Mouse (Mus musculus): ENCODE results near the gene Hpcal4. TPM values are rescaled to one million over a fixed set of nuclear protein-coding genes. Genes with fewer than 3 reads are reported as not detected.
A peak's percentile ranks its signal among the peaks of the same experiment; 100 is the strongest.

The Hpcal4 gene
- polyA plus RNA-seq, 1 experiment from 2014 or later = not detected

GRCm38 (mm10) chr4:123202094-123202420 lies 19.0 kb downstream of the Hpcal4 start:
- no peak for TF ChIP-seq CTCF (IDR thresholded peaks at IDR 0.05)
- no peak for ATAC-seq
- in situ Hi-C loops (cut with MboI; ENCODE audit: low pct_unique_long_range_greater_than_20kb) = no loop called here
- ChIA-PET CTCF (interaction anchor here (1.4 kb wide), 1 partner anchor 21 kb away, joined by 3 read pairs; no protein-coding TSS in a partner anchor), POLR2A (no interaction called here)
- DNase-seq (ENCODE audit: low read depth, low spot score) = no peak
- H3K27me3 ChIP-seq = peaks cover 34% of the 10 kb centered on the region

- POLR2A ChIA-PET = no interaction called here
- CTCF ChIA-PET = no interaction called here
- in situ Hi-C loops (cut with MboI; ENCODE audit: low pct_unique_long_range_greater_than_20kb) = no loop called here
- ATAC-seq (no peak), DNase-seq (ENCODE audit: low read depth, low spot score) (no peak)
- TF ChIP-seq CTCF (IDR thresholded peaks at IDR 0.05) = no peak
- peaks cover 16% of the 10 kb centered on the region for H3K27me3 ChIP-seq
These were observed 24.3 kb downstream of the Hpcal4 start for GRCm38 (mm10) chr4:123207337-123207736.

- ATAC-seq = no peak
- POLR2A ChIA-PET = no interaction called here
- no peak for DNase-seq (ENCODE audit: low read depth, low spot score)
- in situ Hi-C loops (cut with MboI; ENCODE audit: low pct_unique_long_range_greater_than_20kb) = no loop called here
- H3K27me3 ChIP-seq = peaks cover 10% of the 10 kb centered on the region
- no peak for TF ChIP-seq CTCF (IDR thresholded peaks at IDR 0.05)
- CTCF ChIA-PET = no interaction called here
These were observed 28.0 kb downstream of the Hpcal4 start for GRCm38 (mm10) chr4:123210996-123211395.

GRCm38 (mm10) chr4:123211453-123211852 lies 28.4 kb downstream of the Hpcal4 start:
- ATAC-seq = no peak
- in situ Hi-C loops (cut with MboI; ENCODE audit: low pct_unique_long_range_greater_than_20kb) = no loop called here
- ChIA-PET POLR2A (no interaction called here), CTCF (no interaction called here)
- H3K27me3 ChIP-seq = peaks cover 11% of the 10 kb centered on the region
- no peak for TF ChIP-seq CTCF (IDR thresholded peaks at IDR 0.05)
- no peak for DNase-seq (ENCODE audit: low read depth, low spot score)

GRCm38 (mm10) chr4:123212330-123212729 lies 29.3 kb downstream of the Hpcal4 start:
- DNase-seq (ENCODE audit: low read depth, low spot score) (no peak), ATAC-seq (no peak)
- H3K27me3 ChIP-seq = peaks cover 11% of the 10 kb centered on the region
- CTCF ChIA-PET = no interaction called here
- POLR2A ChIA-PET = no interaction called here
- in situ Hi-C loops (cut with MboI; ENCODE audit: low pct_unique_long_range_greater_than_20kb) = no loop called here
- TF ChIP-seq CTCF (IDR thresholded peaks at IDR 0.05) = no peak

GRCm38 (mm10) chr4:123213975-123214374 lies 30.9 kb downstream of the Hpcal4 start:
- CTCF ChIA-PET = no interaction called here
- no peak for TF ChIP-seq CTCF (IDR thresholded peaks at IDR 0.05)
- ATAC-seq = no peak
- no peak for DNase-seq (ENCODE audit: low read depth, low spot score)
- POLR2A ChIA-PET = no interaction called here
- in situ Hi-C loops (cut with MboI; ENCODE audit: low pct_unique_long_range_greater_than_20kb) = no loop called here
- peaks cover 14% of the 10 kb centered on the region for H3K27me3 ChIP-seq

- in situ Hi-C loops (cut with MboI; ENCODE audit: low pct_unique_long_range_greater_than_20kb) = no loop called here
- ATAC-seq = no peak
- POLR2A ChIA-PET = no interaction called here
- peaks cover 14% of the 10 kb centered on the region for H3K27me3 ChIP-seq
- TF ChIP-seq CTCF (IDR thresholded peaks at IDR 0.05) = no peak
- CTCF ChIA-PET = interaction anchor here (2.3 to 3.7 kb wide), 2 partner anchors 34 to 39 kb away, joined by 6 to 10 read pairs; no protein-coding TSS in a partner anchor
- DNase-seq (ENCODE audit: low read depth, low spot score) = no peak
These were observed 32.3 kb downstream of the Hpcal4 start for GRCm38 (mm10) chr4:123215367-123215766.

GRCm38 (mm10) chr4:123216782-123217181 lies 33.8 kb downstream of the Hpcal4 start:
- in situ Hi-C loops (cut with MboI; ENCODE audit: low pct_unique_long_range_greater_than_20kb) = no loop called here
- peaks cover 14% of the 10 kb centered on the region for H3K27me3 ChIP-seq
- no peak for DNase-seq (ENCODE audit: low read depth, low spot score)
- POLR2A ChIA-PET = no interaction called here
- CTCF ChIA-PET = interaction anchor here (0.6 to 3.7 kb wide), 9 partner anchors 13 to 1372 kb away, joined by 3 to 10 read pairs (median 3); no protein-coding TSS in a partner anchor
- TF ChIP-seq CTCF (IDR thresholded peaks at IDR 0.05) = peak; percentile 59
- ATAC-seq = no peak

GRCm38 (mm10) chr4:123219720-123220357 lies 36.8 kb downstream of the Hpcal4 start:
- in situ Hi-C loops (cut with MboI; ENCODE audit: low pct_unique_long_range_greater_than_20kb) = loop anchor here (5.0 kb wide), 1 partner anchor 37 kb away; no protein-coding TSS in a partner anchor
- DNase-seq (ENCODE audit: low read depth, low spot score) = no peak
- CTCF ChIA-PET = interaction anchor here (1.2 to 2.0 kb wide), 3 partner anchors 12 to 35 kb away, joined by 4 to 6 read pairs (median 4); no protein-coding TSS in a partner anchor

GRCm38 (mm10) chr4:123220637-123221036 lies 37.6 kb downstream of the Hpcal4 start:
- ChIA-PET POLR2A (no interaction called here), CTCF (interaction anchor here (1.7 to 2.0 kb wide), 2 partner anchors 11 to 34 kb away, joined by 4 to 6 read pairs; no protein-coding TSS in a partner anchor)
- in situ Hi-C loops (cut with MboI; ENCODE audit: low pct_unique_long_range_greater_than_20kb) = loop anchor here (5.0 kb wide), 1 partner anchor 37 kb away; no protein-coding TSS in a partner anchor
- no peak for ATAC-seq
- peaks cover 7% of the 10 kb centered on the region for H3K27me3 ChIP-seq
- no peak for DNase-seq (ENCODE audit: low read depth, low spot score)
- no peak for TF ChIP-seq CTCF (IDR thresholded peaks at IDR 0.05)

More at GRCm38 (mm10) chr4:123219720-123220357, 36.8 kb downstream of the Hpcal4 start:
- TF ChIP-seq CTCF (IDR thresholded peaks at IDR 0.05) = peak; percentile 57
- peaks cover 7% of the 10 kb centered on the region for H3K27me3 ChIP-seq
- POLR2A ChIA-PET = no interaction called here
- no peak for ATAC-seq

GRCm38 (mm10) chr4:123223309-123223708 lies 40.3 kb downstream of the Hpcal4 start:
- in situ Hi-C loops (cut with MboI; ENCODE audit: low pct_unique_long_range_greater_than_20kb) = loop anchor here (5.0 kb wide), 1 partner anchor 34 kb away; no protein-coding TSS in a partner anchor
- TF ChIP-seq CTCF (IDR thresholded peaks at IDR 0.05) = peak; percentile 74
- no peak for DNase-seq (ENCODE audit: low read depth, low spot score)
- ATAC-seq = no peak
- POLR2A ChIA-PET = no interaction called here
- CTCF ChIA-PET = interaction anchor here (0.8 kb wide), 1 partner anchor 32 kb away, joined by 3 read pairs; no protein-coding TSS in a partner anchor
- H3K27me3 ChIP-seq = peaks cover 2% of the 10 kb centered on the region

Data from Patski (cell line).